Mouse (Mus musculus) liver, embryonic 15.5 days (tissue): ENCODE data around the gene Pmepa1. TPM values are rescaled to one million over a fixed set of nuclear protein-coding genes. Genes with fewer than 3 reads are reported as not detected.

Experiments used
- ATAC-seq: fragments of 200-750 bp; cut with Nextera tagmentation; 2 replicates; pipeline ENCODE4 v1.8.0; 2017; ENCODE audit warnings: moderate number of reproducible peaks, mild to moderate bottlenecking, moderate library complexity; ENCODE audit not compliant: insufficient read depth
- H3K27ac ChIP-seq: fragments of 300-500 bp; sonication (generic); replicated peaks from 2 replicates; pipeline ENCODE4 v1.5.1; 2015; ENCODE audit warnings: mild to moderate bottlenecking, inconsistent platforms
- H3K27me3 ChIP-seq: fragments of 300-500 bp; sonication (generic); 2 replicates; pipeline ENCODE4 v1.6.1; 2015; ENCODE audit warnings: mild to moderate bottlenecking, inconsistent platforms
- H3K36me3 ChIP-seq: fragments of 300-500 bp; sonication (generic); replicated peaks from 2 replicates; pipeline ENCODE4 v1.6.1; 2015; ENCODE audit warnings: moderate library complexity, mild to moderate bottlenecking, inconsistent platforms
- H3K4me1 ChIP-seq: fragments of 300-500 bp; sonication (generic); replicated peaks from 2 replicates; pipeline ENCODE4 v1.6.1; 2015; ENCODE audit warnings: inconsistent platforms
- H3K4me2 ChIP-seq: fragments of 300-500 bp; sonication (generic); 2 replicates; pipeline ENCODE4 v1.6.1; 2015; ENCODE audit warnings: moderate library complexity, mild to moderate bottlenecking, inconsistent platforms
- H3K4me3 ChIP-seq: fragments of 300-500 bp; sonication (generic); replicated peaks from 2 replicates; pipeline ENCODE4 v1.5.1; 2015; ENCODE audit warnings: mild to moderate bottlenecking, inconsistent platforms
- H3K9ac ChIP-seq: fragments of 300-500 bp; sonication (generic); 2 replicates; pipeline ENCODE4 v1.6.1; 2015; ENCODE audit warnings: moderate library complexity, mild to moderate bottlenecking, inconsistent platforms
- H3K9me3 ChIP-seq: fragments of 300-500 bp; sonication (generic); replicated peaks from 2 replicates; pipeline ENCODE4 v1.6.1; 2016; ENCODE audit warnings: inconsistent platforms
- WGBS: fragments of 180-500 bp; shearing (Covaris S2); methylation state at CpG from one replicate; pipeline ENCODE4 v1.1.7; 2015; ENCODE audit warnings: mixed read lengths; ENCODE audit not compliant: insufficient replicate concordance; 5-methylcytosine and 5-hydroxymethylcytosine counted together
- polyA plus RNA-seq: library from polyadenylated mRNA; unstranded; fragments of >200 nt; fragmentation: Nextera tagmentation; extraction: Ambion mirVana; gene quantifications from 2 replicates; pipeline ENCODE4 v1.2.1, GENCODE M21; 2015

The Pmepa1 gene
- polyA plus RNA-seq, 1 experiment from 2014 or later: 0.12 TPM

DNA sequence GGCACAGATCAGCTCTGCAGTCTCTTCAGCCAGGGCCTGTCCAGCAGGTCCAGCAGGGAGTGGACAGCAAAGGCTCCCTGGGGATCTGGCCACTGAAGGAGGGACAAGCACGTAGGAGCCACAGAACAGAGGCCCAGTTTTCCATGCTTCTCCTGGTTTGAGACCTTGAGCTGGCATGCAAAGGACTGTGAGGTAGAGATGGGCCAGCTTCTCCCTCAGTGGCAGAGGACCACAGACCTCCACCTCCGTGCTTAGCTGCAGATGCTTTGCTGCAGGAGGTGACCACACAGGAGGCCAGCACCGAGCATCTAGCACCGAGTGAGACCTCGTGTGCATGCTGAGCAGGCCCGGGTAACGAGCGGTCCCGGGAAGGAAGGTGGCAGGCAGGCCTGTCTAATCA lies 35.6 kb downstream of the Pmepa1 start:
- Histone ChIP-seq H3K4me3 (no peak overlapping the region), H3K4me1 (no peaks in the 10 kb centered on the region), H3K27ac (no peak overlapping the region), H3K9me3 (no peaks in the 10 kb centered on the region), H3K4me2 (no peak overlapping the region), H3K27me3 (peaks cover 3% of the 10 kb centered on the region; the same call in 1 of the 2 replicates), H3K9ac (no peak overlapping the region), H3K36me3 (no peaks in the 10 kb centered on the region)
- ATAC-seq: no peak
- 56% methylated on average over 9 of the region's 9 CpGs for WGBS

DNA sequence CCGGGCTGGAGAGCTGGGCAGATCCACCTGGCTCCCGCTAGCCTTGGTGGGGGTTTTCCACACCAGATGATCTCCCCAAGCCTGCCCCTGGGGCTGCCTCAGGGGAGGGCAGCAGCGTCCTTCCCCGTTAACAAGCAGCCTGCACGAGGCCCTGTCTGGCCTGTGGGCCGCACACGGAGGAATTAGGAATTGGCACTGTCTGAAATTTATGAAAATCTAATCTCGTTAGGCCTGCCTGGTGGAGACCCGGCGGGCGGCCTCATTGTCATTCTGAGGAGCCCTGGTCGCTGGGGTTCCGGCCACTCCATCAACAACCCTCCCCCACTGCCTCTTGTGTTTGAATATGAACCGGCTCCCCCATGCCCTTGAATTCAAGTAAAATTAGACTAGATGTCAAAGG lies 37.8 kb downstream of the Pmepa1 start:
- 47% methylated on average over 14 of the region's 14 CpGs for WGBS
- Histone ChIP-seq H3K9ac (no peak overlapping the region), H3K27ac (no peak overlapping the region), H3K36me3 (no peaks in the 10 kb centered on the region), H3K4me1 (no peaks in the 10 kb centered on the region), H3K4me2 (no peak overlapping the region), H3K9me3 (no peaks in the 10 kb centered on the region), H3K27me3 (peaks cover 3% of the 10 kb centered on the region; the same call in 1 of the 2 replicates), H3K4me3 (no peak overlapping the region)
- ATAC-seq: no peak

DNA sequence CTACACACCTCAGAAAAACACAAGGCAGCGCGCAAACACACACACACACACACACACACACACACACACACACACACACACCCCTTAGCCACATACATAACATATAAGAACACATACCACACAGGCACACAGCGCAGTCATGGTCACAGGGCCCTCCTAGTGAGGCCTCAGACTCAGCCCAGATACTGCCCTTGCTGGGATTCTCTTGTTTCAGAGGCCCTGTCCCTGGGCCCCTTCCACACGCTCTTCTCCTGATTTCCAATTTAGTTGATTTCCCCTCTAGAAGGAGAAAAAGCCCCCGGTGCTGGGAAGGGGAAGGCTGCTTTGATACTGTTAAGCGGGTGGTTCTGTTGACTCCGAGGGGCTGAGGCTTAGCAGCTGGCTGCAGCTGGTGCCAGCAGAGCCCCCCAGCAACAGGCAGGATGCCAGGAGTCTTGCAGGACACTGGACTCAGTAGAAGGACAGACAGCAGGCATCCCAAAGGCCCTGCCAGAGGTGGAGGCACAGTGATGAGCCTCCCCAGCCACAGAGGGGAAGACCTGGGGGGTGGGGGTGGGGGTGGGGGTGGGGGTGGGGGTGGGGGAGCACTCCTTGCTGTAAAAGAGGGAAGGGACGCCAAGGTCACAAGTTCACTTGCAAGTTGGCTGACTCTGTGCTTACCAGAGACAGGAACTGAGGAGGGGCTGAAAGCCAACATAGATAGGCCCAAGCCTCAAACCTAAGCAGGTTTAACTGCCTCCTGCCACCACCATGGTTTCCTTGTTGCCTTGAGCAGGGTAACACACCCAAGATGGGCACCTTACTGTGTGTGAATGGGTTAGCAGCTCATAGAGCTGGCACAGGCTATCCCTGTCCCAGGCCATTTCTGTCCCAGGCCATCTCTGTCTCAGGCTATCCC lies 40.6 kb downstream of the Pmepa1 start:
- Histone ChIP-seq H3K9me3 (no peaks in the 10 kb centered on the region), H3K4me3 (no peak overlapping the region), H3K4me2 (no peak overlapping the region), H3K27me3 (peaks cover 3% of the 10 kb centered on the region; the same call in 1 of the 2 replicates), H3K4me1 (no peaks in the 10 kb centered on the region), H3K36me3 (no peaks in the 10 kb centered on the region), H3K27ac (no peak overlapping the region), H3K9ac (no peak overlapping the region)
- 61% methylated on average over 8 of the region's 8 CpGs for WGBS
- no peak for ATAC-seq

DNA sequence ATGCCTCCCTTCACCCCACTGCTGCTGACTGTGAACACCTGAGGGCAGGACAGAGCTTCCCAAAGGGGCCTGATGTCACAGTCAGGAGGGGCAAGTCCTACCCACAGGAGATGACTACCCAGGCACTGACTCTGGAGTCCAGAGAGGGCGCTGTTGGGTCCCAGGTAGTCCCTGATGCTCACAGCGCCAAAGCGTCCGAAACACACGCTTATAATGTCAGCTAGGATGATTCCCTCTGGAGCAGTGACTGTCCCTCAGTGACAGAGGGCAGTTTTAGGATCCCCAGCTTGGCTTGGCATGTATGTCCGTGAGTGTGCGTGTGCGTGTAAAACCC lies 43.6 kb downstream of the Pmepa1 start:
- no peaks in the 10 kb centered on the region for H3K27me3 ChIP-seq
- H3K4me2 ChIP-seq: no peak overlapping the region
- no peak for ATAC-seq
- no peaks in the 10 kb centered on the region for H3K36me3 ChIP-seq
- H3K4me3 ChIP-seq: no peak overlapping the region
- no peaks in the 10 kb centered on the region for H3K4me1 ChIP-seq
- 76% methylated on average over 8 of the region's 8 CpGs for WGBS
- no peaks in the 10 kb centered on the region for H3K9me3 ChIP-seq
- no peak overlapping the region for H3K9ac ChIP-seq
- no peak overlapping the region for H3K27ac ChIP-seq

DNA sequence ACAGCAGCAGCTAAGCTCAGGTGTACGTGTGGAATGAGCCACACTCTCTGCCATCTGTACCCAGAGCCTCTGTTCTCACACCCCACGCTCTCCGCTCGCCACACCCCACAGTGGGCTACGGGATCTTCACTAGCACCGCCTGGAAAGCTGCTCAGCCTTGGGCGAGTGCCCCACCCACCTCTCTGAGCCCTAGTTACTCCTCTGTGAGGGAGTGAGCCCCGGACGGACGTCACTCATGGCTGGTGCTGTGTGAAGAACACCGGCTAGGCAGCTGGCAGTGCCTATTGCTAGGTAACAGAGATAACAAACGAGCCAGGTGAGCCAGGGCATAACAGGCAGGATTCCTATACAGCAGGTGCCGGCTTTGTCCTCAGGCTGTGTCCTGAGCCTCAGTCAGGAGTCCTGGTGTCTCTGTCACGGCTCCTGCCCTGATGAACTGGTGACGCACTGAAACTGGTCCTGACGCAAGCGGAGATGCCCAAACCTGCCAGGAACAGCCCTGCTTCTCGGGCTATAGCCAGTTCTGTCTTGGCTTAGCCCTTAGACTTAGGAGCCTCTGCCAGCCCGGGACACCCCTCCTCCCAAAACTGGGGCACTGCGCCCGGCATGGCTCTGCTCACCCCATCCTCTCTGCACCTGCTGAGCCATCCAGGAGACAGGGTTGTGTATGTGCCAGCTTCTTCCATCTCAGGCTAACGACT lies 44.1 kb downstream of the Pmepa1 start:
- no peaks in the 10 kb centered on the region for H3K27me3 ChIP-seq
- no peaks in the 10 kb centered on the region for H3K9me3 ChIP-seq
- H3K4me1 ChIP-seq: no peaks in the 10 kb centered on the region
- ATAC-seq: no peak
- no peak overlapping the region for H3K4me3 ChIP-seq
- no peak overlapping the region for H3K4me2 ChIP-seq
- 77% methylated on average over 22 of the region's 22 CpGs for WGBS
- no peak overlapping the region for H3K27ac ChIP-seq
- no peak overlapping the region for H3K9ac ChIP-seq
- no peaks in the 10 kb centered on the region for H3K36me3 ChIP-seq

- Histone ChIP-seq H3K4me3 (no peak overlapping the region), H3K36me3 (no peaks in the 10 kb centered on the region), H3K4me2 (0 out of 2 replicates have a peak overlapping the region, but pooled peaks have one; percentile 25), H3K27me3 (no peaks in the 10 kb centered on the region), H3K9ac (no peak overlapping the region), H3K9me3 (no peaks in the 10 kb centered on the region), H3K4me1 (no peaks in the 10 kb centered on the region), H3K27ac (no peak overlapping the region)
- 2% methylated on average over 10 of the region's 10 CpGs for WGBS
- peak; percentile 45 for ATAC-seq
Observed at GRCm38 (mm10) chr2:173229578-173230224, 46.6 kb downstream of the Pmepa1 start.

DNA sequence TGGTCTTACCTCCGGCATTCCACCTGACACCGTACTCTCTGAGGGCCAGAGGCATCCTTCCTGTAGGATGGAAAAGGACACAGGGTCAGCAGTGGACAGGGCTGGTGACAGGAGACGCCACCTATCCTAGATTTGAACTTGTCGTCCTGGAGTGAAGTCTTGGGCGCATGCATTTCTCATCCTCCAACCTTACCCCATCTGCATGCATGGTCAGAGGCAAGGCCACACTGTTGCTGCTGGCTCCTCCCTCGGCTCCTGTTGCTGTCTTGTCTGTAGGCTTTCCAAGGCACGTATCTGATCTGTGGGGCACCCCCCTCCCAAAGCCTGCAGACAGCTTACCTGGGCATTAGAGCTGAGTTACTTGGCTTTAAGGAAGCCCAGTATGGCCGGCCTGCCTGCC lies 47.8 kb downstream of the Pmepa1 start:
- WGBS: 66% methylated on average over 8 of the region's 8 CpGs
- no peak overlapping the region for H3K4me3 ChIP-seq
- no peaks in the 10 kb centered on the region for H3K9me3 ChIP-seq
- H3K27me3 ChIP-seq: no peaks in the 10 kb centered on the region
- H3K36me3 ChIP-seq: no peaks in the 10 kb centered on the region
- no peak overlapping the region for H3K27ac ChIP-seq
- H3K9ac ChIP-seq: no peak overlapping the region
- no peak for ATAC-seq
- no peak overlapping the region for H3K4me2 ChIP-seq
- H3K4me1 ChIP-seq: no peaks in the 10 kb centered on the region

GRCm38 (mm10) chr2:173226792-173227191 lies 49.5 kb downstream of the Pmepa1 start:
- no peak overlapping the region for H3K27ac ChIP-seq
- no peak overlapping the region for H3K4me3 ChIP-seq
- H3K4me1 ChIP-seq: no peaks in the 10 kb centered on the region
- H3K9me3 ChIP-seq: no peaks in the 10 kb centered on the region
- H3K4me2 ChIP-seq: no peak overlapping the region
- H3K36me3 ChIP-seq: no peaks in the 10 kb centered on the region
- whole genome bisulfite sequencing: 76% methylated on average over 8 of the region's 8 CpGs
- ATAC-seq: no peak
- no peaks in the 10 kb centered on the region for H3K27me3 ChIP-seq
- H3K9ac ChIP-seq: no peak overlapping the region

- 63% methylated on average over 7 of the region's 7 CpGs for WGBS
- Histone ChIP-seq H3K9ac (no peak overlapping the region), H3K4me2 (no peak overlapping the region), H3K36me3 (no peaks in the 10 kb centered on the region), H3K4me1 (no peaks in the 10 kb centered on the region), H3K9me3 (no peaks in the 10 kb centered on the region), H3K27me3 (no peaks in the 10 kb centered on the region), H3K4me3 (no peak overlapping the region), H3K27ac (no peak overlapping the region)
- no peak for ATAC-seq
Observed at GRCm38 (mm10) chr2:173225906-173226305, 50.4 kb downstream of the Pmepa1 start.

GRCm38 (mm10) chr2:173224832-173225231 lies 51.5 kb downstream of the Pmepa1 start:
- WGBS: 61% methylated on average over 7 of the region's 7 CpGs
- no peak for ATAC-seq

DNA sequence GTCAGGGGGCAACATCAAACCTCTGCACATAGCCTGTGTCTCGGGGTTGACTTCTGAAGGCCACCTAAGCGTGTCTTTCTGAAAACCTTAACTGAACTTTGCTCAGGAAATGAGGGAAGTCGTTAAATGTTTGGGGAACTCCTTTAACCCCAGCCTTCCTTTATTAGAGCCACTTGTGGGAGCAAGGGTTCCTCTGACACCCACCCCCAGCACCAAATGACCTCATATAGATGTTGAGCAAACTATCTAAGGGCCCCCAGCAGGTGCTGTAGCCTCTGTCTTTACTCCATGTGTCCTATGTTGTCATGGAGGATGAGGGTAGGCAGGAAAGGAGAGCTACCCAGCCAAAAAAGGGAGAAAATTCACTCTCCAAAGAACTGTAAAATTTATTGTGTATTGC lies 52.2 kb downstream of the Pmepa1 start:
- H3K9me3 ChIP-seq: no peaks in the 10 kb centered on the region
- WGBS: 10% methylated on average over 3 of the region's 3 CpGs

More at GRCm38 (mm10) chr2:173224832-173225231, 51.5 kb downstream of the Pmepa1 start:
- Histone ChIP-seq H3K4me1 (no peaks in the 10 kb centered on the region), H3K27ac (no peak overlapping the region), H3K9me3 (no peaks in the 10 kb centered on the region), H3K9ac (no peak overlapping the region), H3K36me3 (no peaks in the 10 kb centered on the region), H3K4me2 (no peak overlapping the region), H3K27me3 (no peaks in the 10 kb centered on the region), H3K4me3 (no peak overlapping the region)

More for the DNA sequence above, 52.2 kb downstream of the Pmepa1 start:
- H3K27me3 ChIP-seq: no peaks in the 10 kb centered on the region
- no peak overlapping the region for H3K4me3 ChIP-seq
- H3K27ac ChIP-seq: no peak overlapping the region
- no peak for ATAC-seq
- no peak overlapping the region for H3K9ac ChIP-seq
- H3K4me1 ChIP-seq: no peaks in the 10 kb centered on the region
- H3K36me3 ChIP-seq: no peaks in the 10 kb centered on the region
- no peak overlapping the region for H3K4me2 ChIP-seq
